Mouse (Mus musculus) forebrain, embryonic 10.5 days (tissue): ENCODE data around the gene 1700037C18Rik. TPM values are rescaled to one million over a fixed set of nuclear protein-coding genes. Genes with fewer than 3 reads are reported as not detected.
A peak's percentile ranks its signal among the peaks of the same experiment; 100 is the strongest.

Source experiments
- DNase-seq: peaks from one replicate; pipeline ENCODE4 v3.0.0-alpha.2; 2017; ENCODE audit warnings: low spot score; ENCODE audit errors: extremely low spot score
- H3K27ac ChIP-seq: fragments of 300-500 bp; sonication (generic); 2 replicates; pipeline ENCODE4 v1.5.1; 2016; ENCODE audit warnings: mild to moderate bottlenecking
- H3K27me3 ChIP-seq: fragments of 300-500 bp; sonication (generic); 2 replicates; pipeline ENCODE4 v1.6.1; 2016; ENCODE audit warnings: mild to moderate bottlenecking; ENCODE audit not compliant: poor library complexity, severe bottlenecking
- H3K36me3 ChIP-seq: fragments of 300-500 bp; sonication (generic); replicated peaks from 2 replicates; pipeline ENCODE4 v1.6.1; 2016; ENCODE audit warnings: mild to moderate bottlenecking, moderate library complexity
- H3K4me1 ChIP-seq: fragments of 300-500 bp; sonication (generic); 2 replicates; pipeline ENCODE4 v1.6.1; 2016
- H3K4me3 ChIP-seq: fragments of 300-500 bp; sonication (generic); 2 replicates; pipeline ENCODE4 v1.5.1; 2016; ENCODE audit warnings: mild to moderate bottlenecking, moderate library complexity
- H3K9me3 ChIP-seq: fragments of 300-500 bp; sonication (generic); 2 replicates; pipeline ENCODE4 v1.6.1; 2016; ENCODE audit warnings: mild to moderate bottlenecking, moderate library complexity
- WGBS: fragments of 180-500 bp; shearing (Covaris S2); methylation state at CpG from one replicate; pipeline ENCODE4 v1.1.7; 2016; 5-methylcytosine and 5-hydroxymethylcytosine counted together
- polyA plus RNA-seq: library from polyadenylated mRNA; unstranded; fragments of >200 nt; fragmentation: Nextera tagmentation; extraction: Ambion mirVana; gene quantifications from 2 replicates; pipeline ENCODE4 v1.2.1, GENCODE M21; 2016

The 1700037C18Rik gene
- polyA plus RNA-seq, 1 experiment from 2014 or later = 6.9 TPM

GRCm38 (mm10) chr16:3896046-3896445 lies 12.4 kb downstream of the 1700037C18Rik start:
- no peak for DNase-seq
- 89% methylated on average over 6 of the region's 6 CpGs for WGBS
- H3K36me3 ChIP-seq = peaks cover 59% of the 10 kb centered on the region
- H3K4me1 ChIP-seq = no peaks in the 10 kb centered on the region
- H3K27ac ChIP-seq = no peak overlapping the region
- no peaks in the 10 kb centered on the region for H3K27me3 ChIP-seq
- H3K9me3 ChIP-seq = no peaks in the 10 kb centered on the region
- H3K4me3 ChIP-seq = no peak overlapping the region

GRCm38 (mm10) chr16:3895173-3895792 lies 13.2 kb downstream of the 1700037C18Rik start:
- Histone ChIP-seq H3K27ac (no peak overlapping the region), H3K4me3 (no peak overlapping the region), H3K4me1 (no peaks in the 10 kb centered on the region), H3K27me3 (no peaks in the 10 kb centered on the region), H3K9me3 (no peaks in the 10 kb centered on the region), H3K36me3 (peaks cover 52% of the 10 kb centered on the region)
- WGBS = 75% methylated on average over 9 of the region's 9 CpGs
- DNase-seq = no peak

GRCm38 (mm10) chr16:3893739-3894138 lies 14.8 kb downstream of the 1700037C18Rik start:
- Histone ChIP-seq H3K36me3 (peaks cover 38% of the 10 kb centered on the region), H3K27me3 (no peaks in the 10 kb centered on the region), H3K4me1 (no peaks in the 10 kb centered on the region), H3K27ac (no peak overlapping the region), H3K4me3 (no peak overlapping the region), H3K9me3 (no peaks in the 10 kb centered on the region)
- 78% methylated on average over 3 of the region's 3 CpGs for WGBS
- DNase-seq = no peak

GRCm38 (mm10) chr16:3891621-3892295 lies 16.7 kb downstream of the 1700037C18Rik start:
- no peaks in the 10 kb centered on the region for H3K4me1 ChIP-seq
- no peaks in the 10 kb centered on the region for H3K9me3 ChIP-seq
- no peaks in the 10 kb centered on the region for H3K27me3 ChIP-seq
- WGBS = 96% methylated on average over 14 of the region's 14 CpGs
- peaks cover 19% of the 10 kb centered on the region for H3K36me3 ChIP-seq
- no peak overlapping the region for H3K4me3 ChIP-seq
- DNase-seq = no peak
- no peak overlapping the region for H3K27ac ChIP-seq

GRCm38 (mm10) chr16:3885065-3885670 lies 23.3 kb downstream of the 1700037C18Rik start:
- H3K27ac ChIP-seq = peak overlapping the region; percentile 94
- H3K4me3 ChIP-seq = peak overlapping the region; percentile 86
- DNase-seq = no peak
- peaks cover 14% of the 10 kb centered on the region for H3K4me1 ChIP-seq
- H3K36me3 ChIP-seq = peaks cover 13% of the 10 kb centered on the region
- WGBS = 5% methylated on average over 10 of the region's 10 CpGs
- H3K27me3 ChIP-seq = no peaks in the 10 kb centered on the region
- no peaks in the 10 kb centered on the region for H3K9me3 ChIP-seq

GRCm38 (mm10) chr16:3884201-3885064 lies 24.1 kb downstream of the 1700037C18Rik start, which contains the start of the genes Zfp597 and Gm20695:
Gene Zfp597 (minus strand): TSS chr16:3884561.
Gene Gm20695 (plus strand): TSS chr16:3884648.
- Histone ChIP-seq H3K27ac (peak within 1 kb of the TSS; percentile 94), H3K27me3 (no peaks in the 10 kb centered on the region), H3K4me1 (peaks cover 14% of the 10 kb centered on the region), H3K36me3 (peaks cover 16% of the 10 kb centered on the region), H3K9me3 (no peaks in the 10 kb centered on the region), H3K4me3 (peak within 1 kb of the TSS; percentile 86)
- peak; percentile 93 for DNase-seq
- under 1% methylated on average over 83 of the region's 88 CpGs for WGBS

GRCm38 (mm10) chr16:3876346-3876745 lies 32.1 kb downstream of the 1700037C18Rik start:
- H3K27me3 ChIP-seq = no peaks in the 10 kb centered on the region
- H3K27ac ChIP-seq = no peak overlapping the region
- H3K9me3 ChIP-seq = no peaks in the 10 kb centered on the region
- H3K36me3 ChIP-seq = peaks cover 25% of the 10 kb centered on the region
- 94% methylated on average over 4 of the region's 4 CpGs for WGBS
- H3K4me1 ChIP-seq = peaks cover 16% of the 10 kb centered on the region
- no peak for DNase-seq
- no peak overlapping the region for H3K4me3 ChIP-seq

GRCm38 (mm10) chr16:3872216-3873047 lies 36.1 kb downstream of the 1700037C18Rik start, which contains the start of gene Naa60:
Gene Naa60 (plus strand): TSS chr16:3872375.
- Histone ChIP-seq H3K27ac (peak within 1 kb of the TSS; percentile 84), H3K27me3 (no peaks in the 10 kb centered on the region)
- WGBS = 5% methylated on average over 47 of the region's 47 CpGs

GRCm38 (mm10) chr16:3871815-3872214 lies 36.7 kb downstream of the 1700037C18Rik start:
- peaks cover 23% of the 10 kb centered on the region for H3K36me3 ChIP-seq
- H3K4me3 ChIP-seq = peak overlapping the region; percentile 63
- H3K4me1 ChIP-seq = peaks cover 19% of the 10 kb centered on the region
- H3K27ac ChIP-seq = peak overlapping the region; percentile 84
- WGBS = under 1% methylated on average over 16 of the region's 16 CpGs
- no peaks in the 10 kb centered on the region for H3K27me3 ChIP-seq
- H3K9me3 ChIP-seq = no peaks in the 10 kb centered on the region
- no peak for DNase-seq

More at GRCm38 (mm10) chr16:3872216-3873047, 36.1 kb downstream of the 1700037C18Rik start, which contains the start of gene Naa60:
- Histone ChIP-seq H3K9me3 (no peaks in the 10 kb centered on the region), H3K36me3 (peaks cover 18% of the 10 kb centered on the region), H3K4me1 (peaks cover 19% of the 10 kb centered on the region), H3K4me3 (peak within 1 kb of the TSS; percentile 63)
- DNase-seq = peak; percentile 95

GRCm38 (mm10) chr16:3859254-3859653 lies 49.2 kb downstream of the 1700037C18Rik start:
- WGBS = 88% methylated on average over 4 of the region's 4 CpGs
- 0 out of 2 replicates have a peak, but pooled peaks cover 2% of the 10 kb centered on the region for H3K4me1 ChIP-seq
- no peak for DNase-seq

GRCm38 (mm10) chr16:3855776-3856175 lies 52.7 kb downstream of the 1700037C18Rik start:
- Histone ChIP-seq H3K27me3 (no peaks in the 10 kb centered on the region), H3K4me1 (0 out of 2 replicates have a peak, but pooled peaks cover 8% of the 10 kb centered on the region), H3K36me3 (peaks cover 4% of the 10 kb centered on the region), H3K9me3 (no peaks in the 10 kb centered on the region), H3K4me3 (no peak overlapping the region), H3K27ac (no peak overlapping the region)
- no peak for DNase-seq
- WGBS = 87% methylated on average over 1 of the region's 1 CpGs

More at GRCm38 (mm10) chr16:3859254-3859653, 49.2 kb downstream of the 1700037C18Rik start:
- Histone ChIP-seq H3K27ac (no peak overlapping the region), H3K27me3 (no peaks in the 10 kb centered on the region), H3K36me3 (peaks cover 28% of the 10 kb centered on the region), H3K9me3 (no peaks in the 10 kb centered on the region), H3K4me3 (no peak overlapping the region)
